Mouse (Mus musculus) spleen, adult 2 months (tissue): ENCODE results near the gene Slc25a12. TPM values are rescaled to one million over a fixed set of nuclear protein-coding genes. Genes with fewer than 3 reads are reported as not detected.

Experiments
- DNase-seq, 2 experiments: peaks; one replicate each; pipeline versions ENCODE4 v3.0.0 to v3.0.0-alpha.2; 2012 to 2021; ENCODE audit warnings: low spot score in 2 of 2, low read depth in 1 of 2
- H3K27ac ChIP-seq: fragments of 200-500 bp; 2 replicates; pipeline ENCODE4 v1.5.1; 2012; ENCODE audit warnings: low read length, inconsistent platforms; ENCODE audit not compliant: insufficient read depth
- H3K27me3 ChIP-seq: fragments of 200-500 bp; 2 replicates; pipeline ENCODE4 v1.6.1; 2012; ENCODE audit warnings: mild to moderate bottlenecking, moderate library complexity, low read length, inconsistent platforms; ENCODE audit not compliant: control insufficient read depth, insufficient read depth
- H3K36me3 ChIP-seq: fragments of 200-500 bp; 2 replicates; pipeline ENCODE4 v1.6.1; 2012; ENCODE audit warnings: mild to moderate bottlenecking, low read length, inconsistent platforms; ENCODE audit not compliant: control insufficient read depth, insufficient read depth
- H3K4me1 ChIP-seq: fragments of 200-500 bp; 2 replicates; pipeline ENCODE4 v1.6.1; 2011; ENCODE audit warnings: inconsistent platforms; ENCODE audit not compliant: control insufficient read depth, insufficient read depth, insufficient read length
- H3K4me3 ChIP-seq: fragments of 200-500 bp; 2 replicates; pipeline ENCODE4 v1.5.1; 2011; ENCODE audit warnings: mild to moderate bottlenecking, inconsistent platforms; ENCODE audit not compliant: insufficient read depth, insufficient read length; ENCODE audit errors: extremely low read depth
- CTCF ChIP-seq: fragments of 200-500 bp; IDR thresholded peaks from 2 replicates; pipeline ENCODE4 v1.5.1; 2011; ENCODE audit warnings: mild to moderate bottlenecking, inconsistent platforms; ENCODE audit not compliant: insufficient read depth, insufficient read length, insufficient replicate concordance; ENCODE audit errors: extremely low read depth
- POLR2A ChIP-seq: fragments of 200-500 bp; IDR thresholded peaks from 2 replicates; pipeline ENCODE4 v1.6.1; 2011; ENCODE audit warnings: low read depth, low read length, inconsistent platforms
- WGBS: fragments of 180-500 bp; shearing (Covaris S2); methylation state at CpG from one replicate; pipeline ENCODE4 v1.1.7; 2018; 5-methylcytosine and 5-hydroxymethylcytosine counted together
- polyA plus RNA-seq: library from polyadenylated mRNA; depleted of rRNA; stranded (reverse); fragments of >200 nt; gene quantifications from 2 replicates; pipeline ENCODE4 v1.2.3, GENCODE M21; 2012

Gene Slc25a12
- polyA plus RNA-seq, 1 experiment = 18.5 TPM

DNA sequence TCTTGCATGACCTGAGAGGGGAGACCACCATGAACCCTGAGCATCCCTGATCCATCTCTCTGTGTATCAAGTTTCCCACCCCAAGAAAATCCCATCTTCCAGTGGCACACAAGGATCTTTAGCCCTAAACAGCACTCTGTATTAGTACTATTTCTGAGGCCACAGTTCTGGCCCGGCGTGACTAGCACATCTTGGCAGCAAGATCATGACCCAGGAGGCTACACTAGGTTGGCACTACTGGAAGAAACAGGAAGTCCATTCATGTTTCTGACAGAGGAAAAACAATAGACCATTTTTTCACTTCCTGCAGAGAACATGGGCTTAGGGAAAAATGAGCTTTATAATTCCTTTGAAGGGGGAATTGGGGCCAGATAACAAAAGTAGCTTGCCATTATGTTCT, 39.8 kb downstream of the Slc25a12 start:
- no peak overlapping the region for H3K27ac ChIP-seq
- H3K4me3 ChIP-seq = no peak overlapping the region
- TF ChIP-seq POLR2A (no peak), CTCF (no peak)

DNA sequence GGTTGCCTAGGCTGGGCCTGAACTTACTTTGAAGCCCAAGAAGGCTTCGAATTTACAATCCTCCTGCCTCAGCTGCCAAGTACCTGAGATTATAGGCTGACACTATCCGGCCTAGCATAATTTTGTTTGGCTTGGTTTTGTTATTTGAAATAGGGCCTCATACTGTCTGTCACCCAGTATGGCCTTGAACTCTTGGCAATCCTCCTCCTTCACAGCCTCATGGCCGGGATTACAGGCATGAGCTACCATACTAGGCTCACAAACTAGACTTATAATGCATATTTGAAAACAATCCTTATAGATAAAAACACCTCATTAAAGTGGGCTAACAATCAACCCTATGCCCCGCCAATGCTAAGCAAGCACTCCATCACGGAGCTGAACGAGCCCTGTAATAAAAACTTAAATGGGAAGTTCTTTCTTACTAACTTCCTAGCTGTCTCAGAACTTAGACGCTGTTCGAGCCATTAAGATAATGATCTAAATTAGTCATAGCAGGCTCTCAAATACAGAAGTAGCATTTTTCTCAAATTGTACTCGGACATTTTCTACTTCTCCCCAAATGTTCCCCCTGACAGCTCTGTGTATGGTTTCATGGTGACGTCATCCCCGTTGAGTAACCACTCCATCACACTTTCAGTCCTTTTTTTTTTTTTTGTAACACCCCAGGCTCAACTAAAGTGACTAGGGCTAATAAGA, 40.6 kb downstream of the Slc25a12 start:
- TF ChIP-seq CTCF (no peak), POLR2A (no peak)
- WGBS = 66% methylated on average over 11 of the region's 11 CpGs
- Histone ChIP-seq H3K4me3 (no peak overlapping the region), H3K27me3 (no peaks in the 10 kb centered on the region), H3K27ac (no peak overlapping the region), H3K4me1 (no peaks in the 10 kb centered on the region), H3K36me3 (peaks cover under 1% of the 10 kb centered on the region; the same call in 1 of the 2 replicates)
- DNase-seq = no peak

More for the DNA sequence above, 39.8 kb downstream of the Slc25a12 start:
- H3K36me3 ChIP-seq = peaks cover 3% of the 10 kb centered on the region; the same call in 1 of the 2 replicates
- no peaks in the 10 kb centered on the region for H3K4me1 ChIP-seq
- H3K27me3 ChIP-seq = no peaks in the 10 kb centered on the region
- WGBS = 63% methylated on average over 2 of the region's 2 CpGs
- no peak for DNase-seq

DNA sequence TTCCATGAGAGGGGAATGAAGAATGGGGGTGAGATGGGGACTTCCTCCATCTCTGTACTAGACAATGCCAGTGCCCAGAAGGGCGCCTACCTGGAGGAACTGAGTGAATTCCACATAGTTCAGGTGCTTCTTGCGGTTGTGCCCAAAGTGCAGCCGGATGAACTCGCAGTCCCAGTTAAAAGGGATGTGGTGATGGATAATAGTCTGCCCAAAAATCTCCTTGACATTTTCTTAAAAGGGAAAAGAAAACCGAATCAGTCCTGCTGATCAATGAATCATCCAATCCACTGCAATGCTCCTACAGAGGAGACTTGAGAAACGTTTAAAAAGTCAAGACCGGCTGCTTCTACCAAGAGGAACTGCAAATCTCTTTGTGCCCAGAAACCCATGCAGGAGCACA, 43.7 kb downstream of the Slc25a12 start:
- TF ChIP-seq POLR2A (no peak), CTCF (no peak)
- no peak overlapping the region for H3K27ac ChIP-seq
- 90% methylated on average over 7 of the region's 7 CpGs for WGBS
- no peaks in the 10 kb centered on the region for H3K4me1 ChIP-seq
- peaks cover 4% of the 10 kb centered on the region for H3K36me3 ChIP-seq
- H3K27me3 ChIP-seq = no peaks in the 10 kb centered on the region
- no peak for DNase-seq
- no peak overlapping the region for H3K4me3 ChIP-seq

- TF ChIP-seq POLR2A = no peak
- no peak for TF ChIP-seq CTCF
- no peak for DNase-seq
- H3K36me3 ChIP-seq = peaks cover 4% of the 10 kb centered on the region
- WGBS = 74% methylated on average over 3 of the region's 3 CpGs
- H3K27ac ChIP-seq = no peak overlapping the region
- no peaks in the 10 kb centered on the region for H3K27me3 ChIP-seq
- no peaks in the 10 kb centered on the region for H3K4me1 ChIP-seq
- H3K4me3 ChIP-seq = no peak overlapping the region
Measured at GRCm38 (mm10) chr2:71321486-71321885, 46.1 kb downstream of the Slc25a12 start.

GRCm38 (mm10) chr2:71316116-71316789, 51.3 kb downstream of the Slc25a12 start:
- H3K4me3 ChIP-seq = no peak overlapping the region
- no peaks in the 10 kb centered on the region for H3K27me3 ChIP-seq
- no peak for DNase-seq
- peaks cover 8% of the 10 kb centered on the region for H3K36me3 ChIP-seq
- WGBS = 96% methylated on average over 3 of the region's 3 CpGs
- H3K27ac ChIP-seq = no peak overlapping the region
- H3K4me1 ChIP-seq = no peaks in the 10 kb centered on the region
- TF ChIP-seq POLR2A (no peak), CTCF (no peak)

DNA sequence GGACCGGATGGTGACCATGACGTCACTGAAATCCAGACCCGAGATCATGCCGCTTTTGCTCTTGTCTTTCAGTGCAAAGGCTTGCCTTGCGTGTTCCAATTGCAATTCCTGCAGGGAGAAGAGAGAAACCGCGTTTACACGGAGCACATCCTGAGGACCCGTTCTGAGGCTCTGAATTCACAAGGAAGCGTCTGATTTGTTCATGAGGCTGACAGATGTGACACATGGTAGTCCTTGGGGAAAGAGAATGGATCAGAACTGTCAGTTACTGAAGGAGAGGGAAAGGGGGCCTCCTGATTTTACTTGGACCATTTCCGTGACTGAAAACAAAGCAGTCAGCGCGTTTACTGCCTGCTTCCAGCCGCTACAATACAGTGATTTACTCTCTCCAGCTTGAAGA, 52.5 kb downstream of the Slc25a12 start:
- no peak overlapping the region for H3K4me3 ChIP-seq
- no peak overlapping the region for H3K27ac ChIP-seq
- no peak for DNase-seq
- 92% methylated on average over 14 of the region's 14 CpGs for WGBS
- H3K4me1 ChIP-seq = no peaks in the 10 kb centered on the region
- no peaks in the 10 kb centered on the region for H3K27me3 ChIP-seq
- TF ChIP-seq CTCF (no peak), POLR2A (no peak)
- peaks cover 10% of the 10 kb centered on the region for H3K36me3 ChIP-seq

GRCm38 (mm10) chr2:71314080-71314479, 53.5 kb downstream of the Slc25a12 start:
- Histone ChIP-seq H3K27ac (no peak overlapping the region), H3K4me3 (no peak overlapping the region), H3K4me1 (no peaks in the 10 kb centered on the region), H3K36me3 (peaks cover 10% of the 10 kb centered on the region), H3K27me3 (no peaks in the 10 kb centered on the region)
- TF ChIP-seq CTCF = no peak
- whole genome bisulfite sequencing = 95% methylated on average over 6 of the region's 6 CpGs
- DNase-seq = no peak
